Mouse (Mus musculus) spleen, adult 2 months (tissue): ENCODE measurements around the gene Leng8. TPM values are rescaled to one million over a fixed set of nuclear protein-coding genes. Genes with fewer than 3 reads are reported as not detected.
A peak's percentile ranks its signal among the peaks of the same experiment; 100 is the strongest.

ENCODE experiments used
- DNase-seq, 2 experiments: peaks; one replicate each; pipeline versions ENCODE4 v3.0.0 to v3.0.0-alpha.2; 2012 to 2021; ENCODE audit warnings: low spot score in 2 of 2, low read depth in 1 of 2
- H3K27ac ChIP-seq: fragments of 200-500 bp; 2 replicates; pipeline ENCODE4 v1.5.1; 2012; ENCODE audit warnings: low read length, inconsistent platforms; ENCODE audit not compliant: insufficient read depth
- H3K27me3 ChIP-seq: fragments of 200-500 bp; 2 replicates; pipeline ENCODE4 v1.6.1; 2012; ENCODE audit warnings: mild to moderate bottlenecking, moderate library complexity, low read length, inconsistent platforms; ENCODE audit not compliant: control insufficient read depth, insufficient read depth
- H3K36me3 ChIP-seq: fragments of 200-500 bp; 2 replicates; pipeline ENCODE4 v1.6.1; 2012; ENCODE audit warnings: mild to moderate bottlenecking, low read length, inconsistent platforms; ENCODE audit not compliant: control insufficient read depth, insufficient read depth
- H3K4me1 ChIP-seq: fragments of 200-500 bp; 2 replicates; pipeline ENCODE4 v1.6.1; 2011; ENCODE audit warnings: inconsistent platforms; ENCODE audit not compliant: control insufficient read depth, insufficient read depth, insufficient read length
- H3K4me3 ChIP-seq: fragments of 200-500 bp; 2 replicates; pipeline ENCODE4 v1.5.1; 2011; ENCODE audit warnings: mild to moderate bottlenecking, inconsistent platforms; ENCODE audit not compliant: insufficient read depth, insufficient read length; ENCODE audit errors: extremely low read depth
- CTCF ChIP-seq: fragments of 200-500 bp; IDR thresholded peaks from 2 replicates; pipeline ENCODE4 v1.5.1; 2011; ENCODE audit warnings: mild to moderate bottlenecking, inconsistent platforms; ENCODE audit not compliant: insufficient read depth, insufficient read length, insufficient replicate concordance; ENCODE audit errors: extremely low read depth
- POLR2A ChIP-seq: fragments of 200-500 bp; IDR thresholded peaks from 2 replicates; pipeline ENCODE4 v1.6.1; 2011; ENCODE audit warnings: low read depth, low read length, inconsistent platforms
- WGBS: fragments of 180-500 bp; shearing (Covaris S2); methylation state at CpG from one replicate; pipeline ENCODE4 v1.1.7; 2018; 5-methylcytosine and 5-hydroxymethylcytosine counted together
- polyA plus RNA-seq: library from polyadenylated mRNA; depleted of rRNA; stranded (reverse); fragments of >200 nt; gene quantifications from 2 replicates; pipeline ENCODE4 v1.2.3, GENCODE M21; 2012

Leng8 gene
- polyA plus RNA-seq, 1 experiment = 420 TPM

DNA sequence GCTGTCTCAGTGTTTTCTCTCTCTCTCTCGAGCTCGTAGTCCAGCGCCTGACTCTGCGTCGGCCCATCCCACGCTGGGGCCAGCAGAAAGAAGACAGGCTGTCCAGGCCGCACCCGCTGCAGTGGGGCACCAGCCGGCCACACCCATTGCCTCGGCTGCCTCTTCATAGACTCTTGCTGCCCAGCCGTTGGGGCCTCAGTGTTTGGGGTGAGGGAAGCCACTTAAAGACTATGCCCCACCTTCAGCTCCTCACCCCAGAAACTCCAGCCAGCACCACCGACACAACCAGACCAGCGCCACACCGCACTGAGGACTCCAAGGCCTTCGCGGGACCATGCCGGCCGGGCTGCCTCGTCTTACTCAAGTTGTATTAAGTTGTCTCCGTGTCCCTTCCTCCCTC, 10.5 kb downstream of the Leng8 start:
- TF ChIP-seq POLR2A (no peak), CTCF (no peak)
- peaks cover 10% of the 10 kb centered on the region for H3K4me1 ChIP-seq
- DNase-seq = no peak
- 90% methylated on average over 20 of the region's 20 CpGs for WGBS
- peaks cover 42% of the 10 kb centered on the region for H3K36me3 ChIP-seq
- no peak overlapping the region for H3K27ac ChIP-seq
- H3K27me3 ChIP-seq = no peaks in the 10 kb centered on the region
- H3K4me3 ChIP-seq = no peak overlapping the region

DNA sequence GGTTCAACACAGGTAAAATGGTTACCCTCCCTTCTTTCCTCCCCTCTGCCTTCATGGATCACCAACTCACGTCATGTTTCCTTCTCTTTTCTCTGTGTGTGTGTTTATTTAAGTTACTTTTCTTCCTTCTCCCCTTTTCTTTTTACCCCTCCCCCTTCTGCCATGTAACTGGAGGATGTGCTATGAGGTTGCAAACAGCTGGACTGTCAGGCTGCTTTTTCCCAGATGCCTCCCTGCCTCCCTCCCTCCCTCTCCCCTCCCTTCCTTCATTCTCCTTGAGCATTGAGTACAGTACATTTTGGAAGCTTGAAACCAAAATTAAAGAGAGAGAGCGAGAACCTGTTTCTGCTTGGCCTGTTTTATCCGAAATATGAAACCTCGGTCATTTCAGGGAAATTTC, 11.0 kb downstream of the Leng8 start:
- H3K4me3 ChIP-seq = no peak overlapping the region
- TF ChIP-seq CTCF (no peak), POLR2A (no peak)
- no peak overlapping the region for H3K27ac ChIP-seq
- no peak for DNase-seq
- peaks cover 38% of the 10 kb centered on the region for H3K36me3 ChIP-seq
- WGBS = 85% methylated on average over 4 of the region's 4 CpGs
- H3K4me1 ChIP-seq = peaks cover 10% of the 10 kb centered on the region
- H3K27me3 ChIP-seq = no peaks in the 10 kb centered on the region

DNA sequence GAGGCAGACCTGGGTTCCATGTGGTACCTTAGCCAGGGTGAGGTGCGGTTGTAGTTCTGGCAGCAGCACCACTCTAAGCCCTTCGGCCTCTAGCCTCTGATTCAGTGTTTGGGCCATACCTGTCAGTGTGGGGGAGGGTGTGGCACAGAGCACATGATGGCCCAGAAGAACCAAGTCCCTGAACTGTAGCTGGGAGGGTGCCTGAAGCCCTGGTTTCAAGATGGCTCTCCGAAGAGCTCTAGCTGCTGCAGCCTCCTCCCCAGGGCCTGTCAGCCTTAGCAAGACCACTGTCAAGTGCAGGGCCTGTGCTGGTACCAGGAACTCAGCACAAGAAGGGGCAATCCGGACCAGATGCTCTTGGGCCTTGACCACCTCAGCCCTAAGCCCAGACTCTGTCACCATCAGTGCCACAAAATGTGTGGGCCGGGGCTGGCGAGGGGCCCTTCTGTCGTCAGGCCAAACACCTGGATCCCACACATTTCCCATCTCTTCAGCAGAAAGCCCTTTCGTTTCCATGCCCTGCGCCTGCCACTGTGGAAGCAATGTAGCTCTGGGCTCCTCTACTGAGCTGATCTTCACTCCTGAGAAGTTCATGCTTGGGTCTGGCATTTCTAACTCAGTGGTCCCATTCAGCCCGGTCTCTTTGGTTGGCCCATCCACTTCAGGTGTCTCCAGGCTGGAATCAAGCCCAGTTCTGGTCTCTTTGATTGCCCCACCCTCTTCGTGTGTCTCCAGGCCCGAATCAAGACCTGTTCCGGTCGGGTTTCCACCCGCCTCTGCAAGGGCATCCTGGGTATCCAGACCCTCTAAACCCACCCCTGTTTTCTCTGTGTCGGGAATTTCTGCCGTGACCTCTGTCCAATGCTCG, 11.7 kb downstream of the Leng8 start:
- H3K4me3 ChIP-seq = peak overlapping the region; percentile 91
- DNase-seq = peak in 1 of 2 experiments; percentile 17
- peaks cover 10% of the 10 kb centered on the region for H3K4me1 ChIP-seq
- H3K36me3 ChIP-seq = peaks cover 31% of the 10 kb centered on the region
- no peaks in the 10 kb centered on the region for H3K27me3 ChIP-seq
- H3K27ac ChIP-seq = peak overlapping the region; percentile 100
- WGBS = 33% methylated on average over 18 of the region's 18 CpGs
- TF ChIP-seq CTCF (no peak), POLR2A (no peak)

DNA sequence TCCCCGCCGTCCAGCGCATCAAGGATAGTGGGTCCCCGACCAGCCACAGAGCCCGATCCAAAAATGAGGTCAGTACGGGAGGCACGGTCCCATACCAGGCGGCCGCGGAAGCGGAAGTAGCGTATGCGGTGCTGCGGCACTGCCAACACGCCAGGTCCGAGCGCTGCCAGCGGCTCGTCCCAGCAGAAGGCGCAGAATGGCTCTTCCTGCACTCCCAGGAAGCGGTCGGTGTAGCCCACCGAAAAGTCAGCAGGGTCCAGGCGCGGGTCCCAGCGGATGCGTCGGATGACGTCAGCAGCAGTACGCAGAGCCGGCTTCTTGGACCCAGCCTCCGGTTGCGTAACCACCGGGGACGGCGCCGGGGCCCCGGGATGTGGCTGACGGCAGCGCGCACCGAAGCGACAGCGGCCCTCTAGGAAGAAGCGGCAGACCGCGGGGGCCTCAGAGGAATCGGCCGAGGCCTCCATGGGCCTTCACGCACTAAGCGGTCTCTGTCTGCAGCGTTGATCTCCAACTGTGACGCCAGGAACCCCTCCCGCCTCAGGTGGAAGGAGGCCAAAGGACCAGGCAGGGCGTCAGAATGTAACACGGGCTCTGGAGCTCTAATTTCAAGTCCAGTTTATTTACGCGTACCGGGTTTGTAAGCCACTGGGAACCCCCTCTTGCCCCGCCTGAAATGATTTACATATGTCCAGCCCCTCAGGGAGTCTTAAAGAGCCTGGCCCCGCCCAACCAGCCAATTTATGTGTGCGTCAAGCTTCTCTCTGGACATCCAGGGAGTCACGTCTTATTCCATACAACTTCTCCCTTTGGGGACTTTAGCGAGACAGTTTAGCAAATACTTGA, 12.6 kb downstream of the Leng8 start:
- Histone ChIP-seq H3K4me1 (peaks cover 10% of the 10 kb centered on the region), H3K4me3 (peak overlapping the region; percentile 91), H3K27me3 (no peaks in the 10 kb centered on the region), H3K36me3 (peaks cover 23% of the 10 kb centered on the region), H3K27ac (peak overlapping the region; percentile 100)
- TF ChIP-seq CTCF (no peak), POLR2A (peak; percentile 65)
- WGBS = under 1% methylated on average over 64 of the region's 64 CpGs
- peak; percentile 71 to 84 for DNase-seq

DNA sequence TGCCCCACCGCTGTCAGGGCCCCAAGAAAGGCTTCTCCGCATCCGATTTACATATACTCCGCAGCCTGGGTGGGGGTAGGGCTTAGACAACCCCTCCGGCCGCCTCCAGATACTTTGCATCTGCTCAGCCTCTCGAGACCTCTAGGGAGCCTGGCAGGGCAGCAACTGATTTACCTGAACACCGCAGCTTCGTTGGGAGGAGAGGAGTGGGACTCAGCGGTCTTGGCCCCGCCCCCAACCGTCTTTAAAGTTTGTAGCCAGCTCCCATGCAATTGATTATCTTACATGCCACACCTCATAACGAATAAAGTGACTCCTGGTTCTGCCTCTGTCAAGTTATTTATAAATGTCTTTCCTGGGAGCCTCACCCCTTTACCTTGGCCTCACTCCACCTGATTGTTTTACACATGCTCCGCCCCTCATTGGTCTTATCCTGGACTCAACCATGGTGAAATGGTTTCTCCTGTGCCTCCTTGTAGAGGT, 13.3 kb downstream of the Leng8 start, which contains the start of gene Leng9:
Gene Leng9 (minus strand): TSS at position 316 of the 483 bp plus-strand sequence.
- TF ChIP-seq POLR2A = no peak
- no peak for TF ChIP-seq CTCF
- H3K4me3 ChIP-seq = peak within 1 kb of the TSS; percentile 91
- 2% methylated on average over 14 of the region's 14 CpGs for WGBS
- H3K4me1 ChIP-seq = peaks cover 10% of the 10 kb centered on the region
- peak within 1 kb of the TSS; percentile 100 for H3K27ac ChIP-seq
- H3K27me3 ChIP-seq = no peaks in the 10 kb centered on the region
- H3K36me3 ChIP-seq = peaks cover 16% of the 10 kb centered on the region
- peak in 1 of 2 experiments; percentile 74 for DNase-seq

DNA sequence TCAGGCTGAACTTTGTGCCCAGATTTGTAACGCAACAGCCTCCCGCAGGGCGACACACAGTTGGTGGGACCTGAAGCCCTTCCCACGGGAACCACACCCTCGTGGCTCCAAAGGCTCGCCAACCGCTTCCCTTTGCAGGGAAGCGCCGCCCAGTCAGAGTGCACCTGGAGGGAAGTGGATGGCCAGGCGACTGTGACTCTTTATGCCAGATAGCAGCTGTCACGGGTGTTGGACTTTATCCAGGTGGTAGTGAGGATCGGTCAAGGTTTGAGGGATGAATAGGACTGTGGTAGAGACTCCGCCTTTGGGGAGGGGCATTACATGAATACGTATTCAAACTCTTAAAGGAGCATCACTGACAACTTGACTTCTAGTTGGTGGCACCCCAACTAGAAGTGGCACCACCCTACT, 14.0 kb downstream of the Leng8 start:
- H3K36me3 ChIP-seq = peaks cover 12% of the 10 kb centered on the region
- peak overlapping the region; percentile 62 for H3K4me3 ChIP-seq
- H3K4me1 ChIP-seq = peaks cover 10% of the 10 kb centered on the region
- DNase-seq = no peak
- 5% methylated on average over 14 of the region's 14 CpGs for WGBS
- TF ChIP-seq POLR2A (no peak), CTCF (no peak)
- 0 out of 2 replicates have a peak overlapping the region, but pooled peaks have one; percentile 12 for H3K27ac ChIP-seq
- no peaks in the 10 kb centered on the region for H3K27me3 ChIP-seq

DNA sequence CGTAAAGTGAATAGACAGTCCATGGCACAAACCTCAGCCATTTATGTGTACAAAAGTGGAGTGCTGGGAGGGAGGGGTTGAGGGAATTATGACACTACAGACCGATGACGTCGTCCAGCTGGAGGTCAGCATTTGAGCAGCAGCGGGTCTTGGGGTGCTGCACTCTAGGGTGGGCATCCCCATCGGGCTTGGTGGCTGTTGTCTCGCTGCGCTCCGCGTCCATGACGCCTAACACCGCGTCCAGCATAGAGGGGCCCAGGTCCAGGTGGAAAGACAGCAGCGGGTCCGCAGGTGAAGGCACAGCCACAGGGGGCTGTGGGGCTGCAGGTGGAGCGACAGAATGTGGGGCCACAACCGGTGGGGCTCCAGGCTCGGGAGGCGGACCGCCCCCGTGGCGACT, 14.4 kb downstream of the Leng8 start:
- peaks cover 12% of the 10 kb centered on the region for H3K36me3 ChIP-seq
- no peak overlapping the region for H3K27ac ChIP-seq
- WGBS = 23% methylated on average over 22 of the region's 22 CpGs
- no peaks in the 10 kb centered on the region for H3K27me3 ChIP-seq
- no peak for DNase-seq
- H3K4me1 ChIP-seq = peaks cover 10% of the 10 kb centered on the region
- no peak overlapping the region for H3K4me3 ChIP-seq
- TF ChIP-seq CTCF (no peak), POLR2A (no peak)
